Mouse (Mus musculus) layer of hippocampus, adult 9-11 months (tissue): ENCODE data around the gene Xpnpep3.
"Not testable (repeated sequence)": the region's sequence is repeated elsewhere in the genome, so short reads cannot be mapped to it uniquely, and the experiment has no call there.

ENCODE experiments used
- DNase-seq: peaks from one replicate; pipeline ENCODE4 v3.0.0; 2022

Gene Xpnpep3

DNA sequence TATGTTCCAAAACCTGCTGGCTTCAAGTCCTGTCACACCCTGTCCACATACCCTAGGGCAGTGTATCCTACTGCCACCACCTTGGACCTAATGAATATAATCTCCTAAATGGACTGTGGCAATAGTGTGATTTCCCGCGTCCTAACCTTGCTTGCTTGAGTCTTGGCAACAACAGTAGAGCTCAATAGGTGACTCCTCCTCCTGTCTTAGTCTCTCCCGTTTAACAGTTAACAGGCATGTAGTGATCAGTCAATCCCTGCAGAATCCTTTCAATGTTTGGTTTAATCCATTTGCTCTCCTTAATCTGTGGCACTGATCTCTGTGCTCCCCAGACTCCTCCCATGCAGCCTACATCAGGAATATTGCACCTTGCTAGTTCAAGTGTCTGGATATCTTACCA lies 5.1 kb downstream of the Xpnpep3 start:
- no peak for DNase-seq

DNA sequence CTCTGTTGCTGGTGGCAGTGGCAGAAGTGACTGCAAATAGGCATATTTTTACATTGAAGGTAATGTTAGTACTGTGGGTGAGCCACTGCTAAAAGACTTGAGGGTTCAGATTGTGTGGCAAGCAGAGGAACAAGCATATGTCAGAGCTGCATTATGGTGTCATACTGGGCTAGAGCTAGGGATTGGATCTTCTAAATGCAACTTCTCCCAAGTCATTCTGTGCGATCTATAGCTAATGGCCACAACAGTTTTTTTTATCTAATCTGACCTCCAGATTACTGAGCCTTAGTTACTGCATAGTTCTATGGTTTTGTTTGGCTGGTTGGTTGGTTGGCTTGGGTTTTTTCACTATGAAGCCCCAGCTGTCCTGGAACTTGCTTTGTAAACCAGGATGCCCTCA lies 8.3 kb downstream of the Xpnpep3 start, which contains the start of gene Dnajb7:
Gene Dnajb7, minus strand, starts transcription at position 101 of the 400 bp plus-strand sequence.
- no peak for DNase-seq

DNA sequence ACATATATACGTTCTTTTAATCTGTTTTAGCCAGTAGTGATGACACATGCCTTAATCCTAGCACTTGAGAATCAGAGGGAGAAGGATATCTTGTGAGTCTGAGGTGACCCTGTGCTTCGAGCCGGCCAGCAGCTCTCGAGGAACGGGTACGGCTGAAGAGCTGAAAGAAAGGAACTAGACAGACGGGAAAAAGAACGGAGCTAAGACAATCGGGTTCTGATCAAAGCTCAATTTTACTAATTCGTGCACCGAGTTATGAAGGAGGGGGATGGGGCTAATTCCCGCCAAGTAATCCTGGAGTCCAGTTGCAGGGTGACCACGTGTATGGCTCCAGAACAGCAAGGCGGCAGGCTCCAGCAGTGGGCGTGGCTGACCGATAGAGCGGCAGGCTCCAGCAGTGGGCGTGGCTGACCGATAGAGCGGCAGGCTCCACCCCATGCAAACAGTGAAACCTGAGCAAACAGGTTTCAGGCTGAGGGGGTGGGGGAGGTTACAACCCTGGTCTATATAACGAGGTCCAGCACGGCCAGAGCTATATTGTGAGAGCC lies 16.9 kb downstream of the Xpnpep3 start:
- DNase-seq: not testable (repeated sequence)

DNA sequence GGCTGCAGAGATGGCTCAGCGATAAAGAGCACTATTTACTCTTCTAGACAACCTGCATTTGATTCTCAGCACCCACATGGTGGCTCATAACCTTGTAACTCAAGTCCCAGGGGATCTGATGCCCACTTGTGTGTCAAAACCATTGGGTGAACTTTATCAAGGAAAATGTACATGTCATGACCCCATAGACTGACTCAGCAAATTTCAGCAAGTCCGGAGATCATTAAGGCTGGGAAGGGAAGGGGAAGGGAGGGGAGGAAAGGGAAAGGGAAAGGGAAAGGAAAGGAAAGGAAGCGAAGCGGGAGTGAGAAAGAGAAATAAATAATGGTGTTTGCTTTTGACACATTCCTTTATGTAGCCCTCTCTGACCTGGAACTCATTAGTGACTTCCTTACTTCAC lies 18.1 kb downstream of the Xpnpep3 start:
- DNase-seq: no peak

DNA sequence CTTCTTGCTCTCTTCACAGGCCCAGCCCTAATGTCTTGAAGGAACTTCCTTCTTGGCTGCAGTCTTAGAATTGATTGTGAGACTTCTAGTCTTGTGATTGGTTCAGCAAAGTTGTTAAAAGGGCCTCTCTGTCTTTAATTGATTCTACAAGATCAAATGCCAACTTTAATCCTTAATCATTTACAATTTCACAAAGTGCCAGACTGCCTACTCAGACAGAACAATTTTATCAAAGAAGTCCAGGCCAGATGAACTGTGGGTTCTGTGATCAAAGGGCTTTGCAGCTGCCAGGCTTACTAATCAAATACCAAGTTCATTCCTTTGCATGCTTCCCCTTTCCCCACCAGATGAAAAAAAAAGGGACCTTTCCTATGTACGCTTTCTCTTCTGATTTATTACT lies 21.5 kb downstream of the Xpnpep3 start:
- no peak for DNase-seq

DNA sequence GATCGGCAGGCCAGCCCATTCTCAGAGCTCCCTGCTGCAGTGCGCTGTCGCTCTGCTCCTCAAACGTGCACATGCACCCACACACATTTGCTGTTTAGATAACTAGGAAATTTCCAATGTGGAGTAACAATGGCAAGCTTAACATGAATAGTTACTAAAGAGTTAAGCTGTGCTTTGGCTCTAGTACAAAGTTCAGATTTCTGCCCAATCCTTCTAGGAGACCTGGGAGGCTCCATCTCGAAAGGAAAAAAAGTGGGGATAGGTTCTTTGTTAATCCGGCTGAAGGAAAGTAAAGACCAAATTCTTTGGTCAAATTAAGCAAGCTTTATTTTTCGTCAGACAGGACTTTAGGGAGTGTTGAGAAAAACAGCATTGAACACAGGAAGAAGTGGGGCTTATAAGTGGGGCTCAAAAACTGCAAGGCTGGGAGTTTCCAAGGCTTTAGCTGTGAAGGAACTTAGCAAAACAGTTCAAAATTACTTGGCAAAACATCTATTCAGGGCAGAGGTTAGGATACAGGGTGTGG lies 22.3 kb downstream of the Xpnpep3 start:
- no peak for DNase-seq

DNA sequence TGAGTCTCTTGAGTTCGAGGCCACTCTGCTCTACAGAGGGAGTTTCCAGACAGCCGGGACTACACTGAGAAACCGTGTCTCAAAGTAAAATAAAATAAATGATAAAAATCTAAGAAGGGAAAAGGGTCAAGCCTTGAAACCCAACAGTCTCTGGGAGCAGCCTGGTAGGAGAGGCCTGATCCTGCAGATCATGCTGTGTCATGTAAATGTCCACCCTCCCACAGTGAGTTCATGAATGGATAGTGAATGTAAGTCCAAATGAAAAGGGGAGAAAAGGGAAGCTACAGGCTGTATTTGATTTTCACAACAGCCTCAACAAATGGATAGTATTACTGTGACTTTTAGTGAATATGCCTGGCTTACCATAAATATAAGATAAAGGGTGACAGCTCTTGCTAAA lies 25.4 kb downstream of the Xpnpep3 start:
- no peak for DNase-seq

GRCm38 (mm10) chr15:81427947-81428346 lies 28.0 kb downstream of the Xpnpep3 start:
- DNase-seq: no peak

GRCm38 (mm10) chr15:81431195-81431594 lies 31.3 kb downstream of the Xpnpep3 start:
- no peak for DNase-seq

DNA sequence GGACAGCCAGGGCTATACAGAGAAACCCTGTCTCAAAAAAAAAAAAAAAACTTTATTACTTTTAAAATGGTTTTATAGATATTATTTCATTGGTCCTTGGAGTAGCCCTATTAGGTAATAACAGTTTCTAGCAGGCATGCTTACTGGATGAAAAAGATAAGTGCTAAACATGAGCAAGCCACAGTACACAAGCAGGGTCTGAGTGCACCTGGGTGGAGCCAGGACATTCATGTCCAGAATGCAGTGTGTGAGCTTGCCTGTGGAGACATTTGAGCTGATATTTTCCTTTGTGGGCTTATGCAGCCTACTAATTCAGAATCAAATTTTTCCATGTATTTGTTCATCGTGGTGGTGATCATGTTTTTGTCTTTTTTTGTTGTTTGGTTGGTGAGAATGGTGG lies 38.4 kb downstream of the Xpnpep3 start:
- no peak for DNase-seq

DNA sequence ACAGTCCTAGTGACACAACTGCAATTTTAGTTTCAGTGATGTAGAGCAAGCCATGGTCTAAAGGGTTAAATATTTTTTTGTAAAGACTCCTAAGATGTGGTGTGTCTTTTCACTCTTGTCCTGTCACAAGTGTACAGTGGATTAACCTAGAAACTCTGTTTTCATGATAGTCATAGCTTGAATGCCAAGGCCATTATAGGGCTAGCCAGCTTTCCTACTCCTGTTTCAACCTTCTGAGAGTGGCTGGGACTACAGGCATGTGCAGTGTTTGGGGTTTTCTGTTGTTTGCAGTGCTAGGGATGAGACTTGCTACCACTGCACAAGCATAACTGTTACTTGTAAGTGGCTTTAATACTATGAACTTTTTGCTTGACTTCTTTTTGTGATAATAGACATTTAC lies 39.3 kb downstream of the Xpnpep3 start:
- no peak for DNase-seq

DNA sequence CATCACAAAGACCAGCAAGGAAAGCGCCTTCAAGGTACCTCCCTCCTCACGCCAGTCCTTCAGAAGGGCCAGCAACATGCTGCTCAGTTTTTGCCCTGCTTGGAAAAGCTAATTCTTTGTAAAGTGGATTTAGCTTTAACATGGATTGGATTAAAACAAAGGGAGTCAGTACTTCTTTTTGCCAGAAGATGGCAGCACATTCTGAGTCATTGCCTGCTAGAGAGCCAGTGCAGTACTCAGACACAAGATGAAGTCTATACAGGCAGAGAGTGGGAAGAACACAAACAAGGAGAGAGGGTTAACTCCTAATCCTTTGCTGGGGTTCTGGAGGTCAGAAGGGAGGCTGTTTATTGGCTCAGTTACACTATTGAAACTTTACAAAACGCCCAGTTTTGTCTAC lies 48.5 kb downstream of the Xpnpep3 start:
- DNase-seq: peak; percentile 47

GRCm38 (mm10) chr15:81461523-81461922 lies 61.6 kb downstream of the Xpnpep3 start:
- no peak for DNase-seq

DNA sequence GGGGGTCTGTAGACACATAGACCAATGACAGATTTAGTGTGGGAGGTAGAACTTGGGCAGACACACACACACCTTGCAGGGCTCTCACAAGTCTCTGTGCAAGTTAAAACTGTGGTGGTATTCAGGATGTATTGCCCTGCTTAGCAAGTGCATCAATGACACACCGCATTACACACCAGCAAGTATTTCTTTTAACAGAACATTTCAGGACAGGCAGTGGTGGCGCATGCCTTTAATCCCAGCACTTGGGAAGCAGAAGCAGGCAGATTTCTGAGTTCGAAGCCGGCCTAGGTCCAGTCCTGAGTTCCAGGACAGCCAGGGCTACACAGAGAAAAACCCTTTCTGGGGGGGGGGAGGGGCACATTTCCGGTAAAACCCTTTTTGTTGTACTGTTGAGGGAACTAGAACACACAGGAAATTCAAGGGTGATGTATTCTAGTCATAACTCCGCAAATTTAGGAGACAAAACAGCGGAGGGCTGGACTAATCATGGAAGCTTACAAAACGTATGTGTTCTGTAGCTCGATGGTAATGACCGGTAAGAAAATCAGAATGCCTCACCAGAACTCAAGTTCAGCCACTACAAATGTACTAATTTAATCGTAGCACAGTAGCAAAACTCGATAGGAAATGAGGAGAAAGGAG lies 65.2 kb downstream of the Xpnpep3 start:
- DNase-seq: no peak

GRCm38 (mm10) chr15:81465901-81466737 lies 66.2 kb downstream of the Xpnpep3 start, which contains the start of gene Rbx1:
Rbx1 (plus strand) TSS chr15:81466296.
- DNase-seq: peak; percentile 99

DNA sequence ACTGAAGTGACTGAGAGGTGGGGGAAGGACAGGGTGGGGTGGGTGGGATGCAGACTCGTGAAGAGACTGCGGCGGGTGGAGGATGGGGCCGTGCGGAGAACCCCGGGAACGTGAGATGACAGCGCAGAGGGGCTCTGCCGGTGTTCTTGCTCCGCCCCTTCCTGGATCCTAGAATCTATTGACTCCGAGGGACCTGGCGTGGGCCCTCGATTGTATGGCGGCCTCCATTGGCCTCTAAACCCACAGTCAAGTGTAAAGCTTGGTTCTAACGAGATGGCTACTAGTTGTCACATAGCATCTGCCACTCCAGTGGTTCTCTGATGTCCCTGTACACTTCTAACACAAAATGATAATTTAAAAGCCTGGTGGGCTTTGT lies 66.8 kb downstream of the Xpnpep3 start:
- DNase-seq: no peak

GRCm38 (mm10) chr15:81470735-81471134 lies 70.8 kb downstream of the Xpnpep3 start:
- DNase-seq: no peak

- no peak for DNase-seq
These were observed 72.3 kb downstream of the Xpnpep3 start for GRCm38 (mm10) chr15:81472256-81472655.

GRCm38 (mm10) chr15:81475654-81476053 lies 75.7 kb downstream of the Xpnpep3 start:
- DNase-seq: no peak

DNA sequence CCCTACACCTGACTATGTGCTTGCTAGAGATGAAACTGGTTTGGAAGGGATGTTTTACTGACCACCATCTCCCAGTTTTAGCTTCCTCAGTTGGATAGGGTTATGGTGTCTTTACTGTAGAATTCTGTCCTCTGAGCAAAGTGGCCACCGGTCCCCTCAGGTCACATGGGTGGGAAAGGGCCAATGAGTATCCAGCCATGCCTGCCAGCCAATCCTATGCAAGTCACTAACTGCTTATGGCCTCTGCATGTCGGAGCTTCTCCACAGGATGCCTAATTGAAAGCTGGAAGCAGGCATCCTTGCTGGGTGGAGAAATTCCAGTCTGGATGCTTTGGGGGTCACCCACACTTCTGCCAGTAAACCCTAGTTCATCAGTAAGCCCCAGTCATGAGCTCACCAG lies 76.7 kb downstream of the Xpnpep3 start:
- no peak for DNase-seq

- DNase-seq: no peak
These were observed 79.7 kb downstream of the Xpnpep3 start for GRCm38 (mm10) chr15:81479446-81480213.

- DNase-seq: not testable (repeated sequence)
These were observed 80.3 kb downstream of the Xpnpep3 start for GRCm38 (mm10) chr15:81480284-81480683.

DNA sequence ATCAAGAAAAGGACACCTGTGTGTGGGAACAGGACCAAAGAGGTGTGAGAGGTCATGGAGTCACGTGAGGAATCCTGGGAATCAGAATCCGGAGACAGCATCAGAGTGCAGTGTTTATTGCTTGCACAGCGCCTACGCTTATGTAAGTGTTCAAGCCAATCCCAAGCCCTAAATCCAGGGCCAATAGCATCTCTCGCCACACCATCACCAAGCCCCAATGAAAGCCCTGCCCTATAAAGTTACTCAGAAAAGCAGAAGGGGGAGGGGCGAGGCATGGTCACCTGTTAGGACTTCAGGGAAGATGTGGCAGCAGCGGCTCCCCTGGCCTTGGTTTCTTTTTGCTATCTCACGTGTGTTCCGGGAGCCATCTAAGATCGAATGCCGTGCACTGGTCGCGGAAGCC lies 81.0 kb downstream of the Xpnpep3 start:
- DNase-seq: peak; percentile 30
